Mouse (Mus musculus) adrenal gland, postnatal 4 days (tissue): Measurements from ENCODE around the gene Ccdc33. TPM values are rescaled to one million over a fixed set of nuclear protein-coding genes. Genes with fewer than 3 reads are reported as not detected.

ENCODE experiments used
- DNase-seq, 2 experiments: peaks; one replicate each; pipeline ENCODE4 v3.0.0; 2021 to 2022; ENCODE audit warnings: low spot score in 2 of 2, mixed read lengths in 2 of 2
- total RNA-seq, 2 experiments: library from RNA; stranded (reverse); gene quantifications; 2 replicates each; pipeline ENCODE4 v1.2.3; 2021

Gene Ccdc33
- total RNA-seq, 2 experiments from 2014 or later: 0.87 TPM; not detected in 1

GRCm38 (mm10) chr9:58049861-58050260, 68.8 kb downstream of the Ccdc33 start:
- no peak for DNase-seq

GRCm38 (mm10) chr9:58049186-58049585, 69.4 kb downstream of the Ccdc33 start:
- no peak for DNase-seq

- DNase-seq: no peak
Observed at GRCm38 (mm10) chr9:58048621-58049020, 70.0 kb downstream of the Ccdc33 start.

- no peak for DNase-seq
Observed at GRCm38 (mm10) chr9:58047061-58047460, 71.6 kb downstream of the Ccdc33 start.

- no peak for DNase-seq
Observed at GRCm38 (mm10) chr9:58045646-58046045, 73.0 kb downstream of the Ccdc33 start.

- DNase-seq: no peak
Observed at GRCm38 (mm10) chr9:58044828-58045227, 73.8 kb downstream of the Ccdc33 start.

GRCm38 (mm10) chr9:58043496-58044017, 75.1 kb downstream of the Ccdc33 start:
- DNase-seq: no peak

- DNase-seq: no peak
Observed at GRCm38 (mm10) chr9:58042391-58042790, 76.2 kb downstream of the Ccdc33 start.

GRCm38 (mm10) chr9:58040977-58041376, 77.6 kb downstream of the Ccdc33 start:
- DNase-seq: no peak

GRCm38 (mm10) chr9:58038500-58039168, 80.0 kb downstream of the Ccdc33 start:
- peak; percentile 44 to 46 for DNase-seq

- DNase-seq: peak in 1 of 2 experiments; percentile 49
Observed at GRCm38 (mm10) chr9:58036961-58037360, 81.7 kb downstream of the Ccdc33 start.

- DNase-seq: no peak
Observed at GRCm38 (mm10) chr9:58035951-58036698, 82.5 kb downstream of the Ccdc33 start.

- DNase-seq: no peak
Observed at GRCm38 (mm10) chr9:58035519-58035918, 83.1 kb downstream of the Ccdc33 start.

GRCm38 (mm10) chr9:58031895-58032294, 86.7 kb downstream of the Ccdc33 start:
- DNase-seq: no peak

- no peak for DNase-seq
Observed at GRCm38 (mm10) chr9:58029635-58030034, 89.0 kb downstream of the Ccdc33 start.

- DNase-seq: no peak
Observed at GRCm38 (mm10) chr9:58028841-58029240, 89.8 kb downstream of the Ccdc33 start.

GRCm38 (mm10) chr9:58027426-58028180, 91.0 kb downstream of the Ccdc33 start:
- no peak for DNase-seq

GRCm38 (mm10) chr9:58025995-58026394, 92.6 kb downstream of the Ccdc33 start:
- DNase-seq: no peak

GRCm38 (mm10) chr9:58018385-58018784, 100.2 kb downstream of the Ccdc33 start:
- DNase-seq: no peak

GRCm38 (mm10) chr9:58016962-58017361, 101.7 kb downstream of the Ccdc33 start:
- no peak for DNase-seq

- no peak for DNase-seq
Observed at GRCm38 (mm10) chr9:58015856-58016255, 102.8 kb downstream of the Ccdc33 start.
